Mouse (Mus musculus) stomach, postnatal 0 days (tissue): ENCODE results near the gene Strbp. TPM values are rescaled to one million over a fixed set of nuclear protein-coding genes. Genes with fewer than 3 reads are reported as not detected.
A peak's percentile ranks its signal among the peaks of the same experiment; 100 is the strongest.
"Not testable (repeated sequence)": the region's sequence is repeated elsewhere in the genome, so short reads cannot be mapped to it uniquely, and the experiment has no call there.

Experiments used
- ATAC-seq: fragments of 200-750 bp; cut with Nextera tagmentation; 2 replicates; pipeline ENCODE4 v1.8.0; 2017; ENCODE audit not compliant: low FRiP score, low TSS enrichment
- DNase-seq: peaks from one replicate; pipeline ENCODE4 v3.0.0-alpha.2; 2016; ENCODE audit warnings: low spot score
- H3K27ac ChIP-seq: fragments of 300-500 bp; sonication (generic); replicated peaks from 2 replicates; pipeline ENCODE4 v1.5.1; 2014; ENCODE audit warnings: mild to moderate bottlenecking, control low read depth
- H3K27me3 ChIP-seq: fragments of 300-500 bp; sonication (generic); 2 replicates; pipeline ENCODE4 v1.6.1; 2014; ENCODE audit warnings: low read length; ENCODE audit not compliant: control insufficient read depth, insufficient read depth
- H3K36me3 ChIP-seq: fragments of 300-500 bp; sonication (generic); 2 replicates; pipeline ENCODE4 v1.6.1; 2014; ENCODE audit warnings: low read length, mixed read lengths; ENCODE audit not compliant: control insufficient read depth, insufficient read depth
- H3K4me1 ChIP-seq: fragments of 300-500 bp; sonication (generic); replicated peaks from 2 replicates; pipeline ENCODE4 v1.6.1; 2014; ENCODE audit warnings: antibody characterized with exemption; ENCODE audit not compliant: control insufficient read depth, insufficient read depth
- H3K4me2 ChIP-seq: fragments of 300-500 bp; sonication (generic); replicated peaks from 2 replicates; pipeline ENCODE4 v1.6.1; 2014; ENCODE audit warnings: low read depth, mild to moderate bottlenecking, control low read depth, moderate library complexity
- H3K4me3 ChIP-seq: fragments of 300-500 bp; sonication (generic); 2 replicates; pipeline ENCODE4 v1.5.1; 2014; ENCODE audit warnings: low read depth, low read length, control low read depth
- H3K9ac ChIP-seq: fragments of 300-500 bp; sonication (generic); 2 replicates; pipeline ENCODE4 v1.6.1; 2014; ENCODE audit warnings: mild to moderate bottlenecking, low read length, control low read depth, mixed read lengths
- H3K9me3 ChIP-seq: fragments of 300-500 bp; sonication (generic); 2 replicates; pipeline ENCODE4 v1.6.1; 2016; ENCODE audit warnings: low read length; ENCODE audit not compliant: control insufficient read depth
- CTCF ChIP-seq: IDR thresholded peaks from 2 replicates; pipeline ENCODE4 v1.5.1; 2016; ENCODE audit warnings: antibody characterized with exemption, low read depth, mild to moderate bottlenecking, moderate library complexity
- EP300 ChIP-seq: optimal IDR thresholded peaks from 2 replicates; pipeline ENCODE3; 2016; ENCODE audit warnings: antibody characterized with exemption
- WGBS: fragments of 180-500 bp; shearing (Covaris S2); extraction: QIAGEN DNeasy Blood & Tissue Kit; methylation state at CpG from one replicate; pipeline ENCODE4 v1.1.7; 2014; 5-methylcytosine and 5-hydroxymethylcytosine counted together
- polyA plus RNA-seq: library from polyadenylated mRNA; unstranded; fragments of >200 nt; fragmentation: Nextera tagmentation; extraction: Ambion mirVana; gene quantifications from 2 replicates; pipeline ENCODE4 v1.2.1, GENCODE M21; 2015

Strbp gene
- polyA plus RNA-seq, 1 experiment from 2014 or later, result 29.2 TPM

GRCm38 (mm10) chr2:37516030-37516710 is 187.5 kb downstream of the Strbp start, which contains the start of gene Gpr21:
Gpr21 (plus strand) TSS chr2:37516332.
- no peaks in the 10 kb centered on the region for H3K9me3 ChIP-seq
- H3K36me3 ChIP-seq, result peaks cover 8% of the 10 kb centered on the region; the same call in 1 of the 2 replicates
- no peaks in the 10 kb centered on the region for H3K27me3 ChIP-seq
- 0 out of 2 replicates have a peak within 1 kb of the TSS, but pooled peaks have one; percentile 4 for H3K4me3 ChIP-seq
- peak; percentile 25 for DNase-seq
- no peaks in the 10 kb centered on the region for H3K4me1 ChIP-seq
- 31% methylated on average over 11 of the region's 11 CpGs for WGBS
- TF ChIP-seq CTCF, result no peak
- TF ChIP-seq EP300, result no peak
- ATAC-seq, result no peak
- no peak within 1 kb of the TSS for H3K9ac ChIP-seq
- peak within 1 kb of the TSS; percentile 27 for H3K4me2 ChIP-seq
- no peak within 1 kb of the TSS for H3K27ac ChIP-seq

GRCm38 (mm10) chr2:37511134-37511901 is 192.3 kb downstream of the Strbp start:
- no peak overlapping the region for H3K4me3 ChIP-seq
- no peak overlapping the region for H3K9ac ChIP-seq
- ATAC-seq, result no peak
- WGBS, result 89% methylated on average over 4 of the region's 4 CpGs
- H3K27ac ChIP-seq, result no peak overlapping the region
- H3K27me3 ChIP-seq, result no peaks in the 10 kb centered on the region
- H3K9me3 ChIP-seq, result no peaks in the 10 kb centered on the region
- TF ChIP-seq EP300, result no peak
- no peak for TF ChIP-seq CTCF
- no peak for DNase-seq
- peaks cover 7% of the 10 kb centered on the region; the same call in 1 of the 2 replicates for H3K36me3 ChIP-seq
- H3K4me2 ChIP-seq, result no peak overlapping the region
- H3K4me1 ChIP-seq, result no peaks in the 10 kb centered on the region

- not testable (repeated sequence) for H3K4me2 ChIP-seq, H3K9ac ChIP-seq, DNase-seq, H3K36me3 ChIP-seq, H3K4me1 ChIP-seq, ATAC-seq, H3K27me3 ChIP-seq, H3K9me3 ChIP-seq, H3K4me3 ChIP-seq, H3K27ac ChIP-seq
- 80% methylated on average over 2 of the region's 2 CpGs for WGBS
Observed at GRCm38 (mm10) chr2:37505856-37506255, 197.8 kb downstream of the Strbp start.

- Histone ChIP-seq H3K9me3 (no peaks in the 10 kb centered on the region), H3K36me3 (peaks cover 6% of the 10 kb centered on the region; the same call in 1 of the 2 replicates), H3K4me2 (no peak overlapping the region), H3K4me3 (no peak overlapping the region), H3K9ac (no peak overlapping the region), H3K27me3 (no peaks in the 10 kb centered on the region), H3K27ac (no peak overlapping the region), H3K4me1 (no peaks in the 10 kb centered on the region)
- ATAC-seq (no peak), DNase-seq (no peak)
- no peak for TF ChIP-seq EP300
- no peak for TF ChIP-seq CTCF
- WGBS, result 93% methylated on average over 4 of the region's 4 CpGs
Observed at GRCm38 (mm10) chr2:37497321-37497720, 206.3 kb downstream of the Strbp start.

GRCm38 (mm10) chr2:37488956-37489355 is 214.7 kb downstream of the Strbp start:
- Histone ChIP-seq H3K36me3 (peaks cover 10% of the 10 kb centered on the region; the same call in 1 of the 2 replicates), H3K9ac (no peak overlapping the region), H3K9me3 (no peaks in the 10 kb centered on the region), H3K4me2 (no peak overlapping the region), H3K27ac (no peak overlapping the region), H3K4me1 (no peaks in the 10 kb centered on the region), H3K27me3 (no peaks in the 10 kb centered on the region), H3K4me3 (no peak overlapping the region)
- TF ChIP-seq CTCF, result no peak
- no peak for TF ChIP-seq EP300
- DNase-seq (no peak), ATAC-seq (no peak)
- 87% methylated on average over 2 of the region's 2 CpGs for WGBS

GRCm38 (mm10) chr2:37486408-37486807 is 217.3 kb downstream of the Strbp start:
- no peak for TF ChIP-seq EP300
- TF ChIP-seq CTCF, result no peak

More at GRCm38 (mm10) chr2:37486408-37486807, 217.3 kb downstream of the Strbp start:
- DNase-seq, result no peak
- Histone ChIP-seq H3K9me3 (no peaks in the 10 kb centered on the region), H3K4me1 (no peaks in the 10 kb centered on the region), H3K27ac (no peak overlapping the region), H3K9ac (no peak overlapping the region), H3K4me2 (no peak overlapping the region), H3K36me3 (peaks cover 8% of the 10 kb centered on the region; the same call in 1 of the 2 replicates), H3K27me3 (no peaks in the 10 kb centered on the region), H3K4me3 (no peak overlapping the region)
- no peak for ATAC-seq
